Mouse (Mus musculus): ENCODE results near the gene Wdr31.
"Not testable (repeated sequence)": the region's sequence is repeated elsewhere in the genome, so short reads cannot be mapped to it uniquely, and the experiment has no call there.

Gene Wdr31

GRCm38 (mm10) chr4:62494230-62494629, 23.5 kb upstream of the Wdr31 start:
- no peak for DNase-seq

DNA sequence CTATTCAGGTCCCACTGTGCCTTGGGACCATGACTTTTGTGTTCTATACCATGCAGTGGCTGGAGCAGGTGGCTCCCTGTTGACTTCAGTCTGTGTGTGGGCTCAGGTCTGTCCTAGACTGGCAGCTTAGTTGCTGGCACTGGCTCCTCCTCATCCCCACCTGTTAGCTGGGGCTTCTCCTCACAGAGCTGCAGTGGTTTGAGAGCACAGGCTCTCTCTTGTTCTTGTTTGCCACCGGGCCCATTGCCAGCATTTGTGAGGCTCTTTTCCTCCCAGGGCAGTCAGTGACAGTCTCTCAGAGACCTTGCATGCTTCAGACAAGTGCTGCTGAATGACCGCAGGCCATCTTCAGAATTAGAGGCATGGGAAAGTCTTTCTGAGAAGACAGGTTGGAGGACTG, 22.0 kb upstream of the Wdr31 start:
- no peak for DNase-seq

DNA sequence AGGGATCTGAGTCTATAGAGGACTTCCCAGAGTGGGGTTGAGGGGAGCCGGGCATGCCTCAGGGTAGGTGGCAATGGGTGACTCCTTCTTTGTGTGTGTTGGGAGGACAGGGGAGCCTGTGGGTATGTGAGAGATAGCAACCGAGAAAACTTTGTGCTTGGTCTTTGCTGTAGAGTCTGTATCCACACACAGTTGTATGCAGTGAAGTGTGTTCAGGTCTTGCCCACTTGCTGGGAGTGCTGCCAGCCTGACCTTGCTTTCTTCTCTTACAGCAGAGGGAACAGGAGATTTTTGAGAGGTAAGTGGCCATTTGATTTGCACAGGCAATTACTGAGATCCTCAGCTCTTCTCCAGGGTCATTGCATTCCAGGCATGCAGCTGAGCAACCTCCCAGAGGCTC, 17.2 kb upstream of the Wdr31 start:
- DNase-seq: no peak

GRCm38 (mm10) chr4:62487172-62487571, 16.5 kb upstream of the Wdr31 start:
- DNase-seq: no peak

- DNase-seq: no peak
Measured at GRCm38 (mm10) chr4:62486162-62486696, 15.5 kb upstream of the Wdr31 start.

GRCm38 (mm10) chr4:62485450-62486161, 14.9 kb upstream of the Wdr31 start:
- peak; percentile 65 for DNase-seq

- no peak for DNase-seq
Measured at GRCm38 (mm10) chr4:62484928-62485327, 14.2 kb upstream of the Wdr31 start.

DNA sequence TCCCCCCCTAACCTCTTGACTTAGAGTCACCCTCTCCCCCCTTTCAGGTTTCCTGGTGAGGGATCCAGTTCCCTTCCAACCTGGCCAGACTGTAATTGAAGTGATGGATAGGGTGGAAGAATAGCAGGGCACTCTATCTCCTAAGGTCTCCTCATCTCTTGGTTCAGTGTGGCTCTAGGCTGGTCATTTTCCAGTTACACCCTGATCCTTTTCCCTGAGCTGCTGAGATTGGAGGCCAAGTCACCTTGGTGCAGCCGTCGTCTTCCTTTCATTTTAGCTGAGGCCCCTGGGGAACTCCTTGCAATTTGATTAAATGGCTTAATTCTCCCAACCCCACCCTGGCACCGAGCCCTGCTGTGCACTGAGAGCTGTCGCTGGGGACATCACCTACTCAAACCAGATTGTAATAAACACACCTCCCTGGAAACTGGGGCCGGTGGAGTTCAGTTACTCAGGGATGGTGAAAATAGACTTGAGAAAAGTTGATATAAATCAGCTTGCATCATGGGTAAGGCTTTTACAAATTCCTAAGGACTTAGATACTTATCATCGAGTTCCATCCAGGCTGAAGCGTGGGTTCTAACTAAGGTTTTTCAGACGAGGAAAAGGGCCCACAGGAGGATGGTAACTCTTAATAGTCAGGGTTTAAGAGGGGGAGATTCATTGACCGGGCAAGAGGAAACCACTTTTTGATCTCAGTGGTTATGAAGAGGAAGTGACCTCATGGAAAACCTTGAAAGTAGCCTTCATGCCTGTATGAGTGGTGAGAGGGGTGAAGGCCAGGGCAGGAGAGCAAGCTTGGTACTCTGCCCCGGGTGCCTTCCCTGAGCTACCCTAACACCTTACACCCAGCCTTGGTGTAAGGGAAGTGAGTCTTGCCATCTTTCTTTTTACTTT, 10.3 kb upstream of the Wdr31 start:
- DNase-seq: no peak

- DNase-seq: peak; percentile 58
Measured at GRCm38 (mm10) chr4:62479937-62480708, 9.4 kb upstream of the Wdr31 start, which contains the start of gene Bspry. Gene Bspry (plus strand): TSS chr4:62480053.

DNA sequence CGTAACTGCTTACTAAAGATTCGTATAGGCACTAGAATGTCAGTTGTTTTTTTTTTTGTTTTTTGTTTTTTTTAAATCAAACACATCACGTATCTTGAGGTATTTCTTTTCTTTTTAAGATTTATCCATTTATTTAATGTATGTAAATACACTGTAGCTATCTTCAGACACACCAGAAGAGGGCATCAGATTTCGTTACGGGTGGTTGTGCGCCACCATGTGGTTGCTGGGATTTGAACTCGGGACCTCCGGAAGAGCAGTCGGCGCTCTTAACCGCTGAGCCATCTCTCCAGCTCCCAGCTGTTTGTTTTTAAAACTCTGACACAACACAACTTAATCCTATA, 8.9 kb upstream of the Wdr31 start:
- not testable (repeated sequence) for DNase-seq

DNA sequence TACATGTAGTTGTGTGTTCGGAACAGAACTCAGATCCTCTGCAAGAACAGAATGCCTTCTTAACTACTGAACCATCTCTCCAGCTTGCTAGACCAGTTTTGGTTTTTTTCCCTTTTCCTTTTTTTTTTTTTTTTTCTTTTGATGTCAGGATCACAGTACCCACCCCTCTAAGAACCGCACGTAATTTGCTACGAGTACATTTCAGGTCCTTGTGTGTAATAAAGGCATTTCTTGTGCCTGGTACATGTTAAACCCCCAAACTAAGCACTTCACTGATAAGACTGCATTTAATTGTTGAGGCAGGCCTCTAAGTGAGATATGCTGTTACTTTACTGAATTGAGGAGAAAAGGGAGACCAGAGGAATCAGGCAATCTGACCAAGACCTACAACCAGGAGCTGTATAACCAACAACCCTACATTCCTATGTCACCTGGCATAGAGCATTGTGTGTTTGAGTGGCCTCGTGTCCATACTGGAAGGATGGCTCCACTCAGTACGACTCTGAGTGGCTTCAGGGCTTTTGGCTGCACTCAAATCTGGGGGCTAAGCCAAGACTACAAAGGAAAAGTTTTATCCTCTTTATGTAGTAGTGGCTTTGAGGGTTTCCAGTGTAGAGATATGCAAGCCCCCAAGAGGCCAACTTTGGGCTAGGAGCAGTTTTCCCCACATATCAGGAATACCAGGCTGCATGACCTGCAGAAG, 7.0 kb upstream of the Wdr31 start:
- DNase-seq: no peak

DNA sequence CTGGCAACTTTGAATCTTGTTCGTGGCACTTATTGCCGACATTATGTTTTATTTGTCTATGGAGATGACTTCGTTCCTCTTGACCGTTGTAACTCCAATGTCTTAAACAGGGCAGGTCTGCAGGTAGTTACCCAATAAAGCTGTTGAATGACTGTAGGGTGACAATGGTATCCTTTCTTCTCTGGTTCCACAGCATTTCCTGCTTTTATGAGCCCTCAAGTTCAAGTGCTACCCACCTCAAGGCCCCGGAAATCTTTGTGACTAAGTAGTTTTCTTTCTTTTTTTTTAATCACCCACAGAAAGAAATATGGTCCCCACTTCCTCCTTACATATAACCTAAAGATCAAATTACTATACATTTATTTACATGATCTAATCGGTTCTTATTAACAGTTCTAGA, 5.1 kb upstream of the Wdr31 start:
- DNase-seq: no peak

DNA sequence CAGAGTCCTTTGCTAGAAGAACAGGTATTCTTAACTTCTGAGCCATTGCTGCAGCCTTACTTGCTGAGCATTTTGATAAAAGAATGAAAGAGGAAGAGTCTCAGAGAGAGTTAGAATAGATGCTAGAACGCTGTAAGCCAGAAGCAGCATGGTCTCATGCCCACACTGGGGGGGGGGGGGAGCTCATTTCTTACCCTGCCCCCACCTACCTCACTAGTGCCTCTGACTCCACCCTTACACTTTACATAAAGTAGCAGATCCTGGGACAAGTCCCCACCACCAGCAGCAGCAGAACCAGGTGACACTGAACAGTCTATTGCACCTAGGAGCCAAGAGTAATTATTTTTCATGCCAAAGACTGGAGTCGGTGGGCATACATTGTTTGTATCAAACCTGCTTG, 4.4 kb upstream of the Wdr31 start:
- DNase-seq: no peak

- no peak for DNase-seq
Measured at GRCm38 (mm10) chr4:62472071-62472470, 1.4 kb upstream of the Wdr31 start.

DNA sequence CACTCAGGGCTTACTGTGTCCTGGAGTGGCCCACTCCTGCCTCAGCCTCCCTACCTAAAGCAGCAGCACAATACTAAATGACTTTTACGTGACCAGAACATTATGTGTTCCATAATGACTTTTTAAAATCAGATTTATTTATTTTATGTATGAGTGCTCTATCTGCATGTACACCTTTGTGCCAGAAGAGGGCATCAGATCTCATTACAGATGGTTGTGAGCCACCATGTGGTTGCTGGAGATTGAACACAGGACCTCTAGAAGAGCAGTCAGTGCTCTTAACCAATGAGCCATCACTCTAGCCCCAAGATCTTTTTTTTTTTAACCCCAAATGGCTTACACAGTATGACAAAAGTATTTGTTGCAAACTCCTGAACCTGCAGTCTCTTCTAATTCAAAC, 2.5 kb downstream of the Wdr31 start:
- no peak for DNase-seq

- DNase-seq: no peak
Measured at GRCm38 (mm10) chr4:62463124-62463523, 7.6 kb downstream of the Wdr31 start.

GRCm38 (mm10) chr4:62460348-62460747, 10.3 kb downstream of the Wdr31 start:
- no peak for DNase-seq

GRCm38 (mm10) chr4:62459081-62459480, 11.6 kb downstream of the Wdr31 start:
- no peak for DNase-seq

- DNase-seq: peak; percentile 30
Measured at GRCm38 (mm10) chr4:62454995-62455394, 15.7 kb downstream of the Wdr31 start.

- no peak for DNase-seq
Measured at GRCm38 (mm10) chr4:62440986-62441385, 29.7 kb downstream of the Wdr31 start.

DNA sequence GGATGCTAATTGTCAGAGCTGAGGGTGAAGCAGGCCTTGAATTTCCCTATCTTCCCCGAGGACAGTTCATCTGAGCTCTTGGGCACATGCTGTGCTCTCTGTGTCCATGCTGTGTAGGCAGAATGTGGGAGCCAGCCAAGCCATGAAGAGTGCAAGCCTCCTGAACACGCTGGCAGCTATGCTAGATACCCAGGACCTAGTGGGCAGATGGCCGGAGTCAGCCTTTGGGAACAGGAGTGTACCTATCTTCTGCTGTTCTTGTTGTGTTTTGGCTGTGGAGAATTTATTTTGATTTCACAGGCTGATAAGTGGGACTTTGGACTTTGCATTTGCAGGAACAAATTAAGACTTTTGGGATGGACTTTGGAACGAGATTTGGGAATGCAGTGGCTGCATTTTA, 30.2 kb downstream of the Wdr31 start:
- DNase-seq: no peak

DNA sequence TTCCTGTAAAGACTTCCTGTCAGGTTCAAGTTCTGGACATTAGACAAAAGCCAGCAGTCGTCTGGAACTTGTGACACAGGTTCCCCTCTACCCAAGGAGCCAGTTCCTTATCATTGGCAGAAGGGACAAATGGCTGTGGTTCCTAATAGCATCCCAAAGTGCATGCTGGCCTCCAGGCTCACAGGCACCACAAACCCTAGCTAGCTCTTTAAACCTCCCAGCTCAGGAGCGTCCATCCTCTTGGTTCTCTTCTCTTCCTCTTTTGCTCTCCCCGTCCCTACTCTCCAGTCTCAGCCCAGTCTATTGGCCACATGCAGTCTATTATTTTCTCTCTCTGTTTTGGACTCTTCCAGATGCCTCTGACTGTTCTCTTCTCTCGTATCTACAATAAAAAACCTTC, 30.9 kb downstream of the Wdr31 start:
- no peak for DNase-seq

GRCm38 (mm10) chr4:62437871-62438270, 32.8 kb downstream of the Wdr31 start:
- DNase-seq: no peak
